Mouse (Mus musculus) adrenal gland, adult 2 months (tissue): ENCODE data around the gene Qprt. TPM values are rescaled to one million over a fixed set of nuclear protein-coding genes. Genes with fewer than 3 reads are reported as not detected.

ENCODE experiments used
- DNase-seq: peaks from one replicate; pipeline ENCODE4 v3.0.0; 2021
- polyA plus RNA-seq: library from polyadenylated mRNA; depleted of rRNA; stranded (reverse); fragments of >200 nt; gene quantifications from 2 replicates; pipeline ENCODE4 v1.2.3, GENCODE M21; 2012
- total RNA-seq, 2 experiments: library from RNA; stranded (reverse); gene quantifications; 2 replicates each; pipeline ENCODE4 v1.2.3; 2021

Gene Qprt
- total and polyA plus RNA-seq, 3 experiments = 0.49 to 1.0 (median 0.52) TPM

DNA sequence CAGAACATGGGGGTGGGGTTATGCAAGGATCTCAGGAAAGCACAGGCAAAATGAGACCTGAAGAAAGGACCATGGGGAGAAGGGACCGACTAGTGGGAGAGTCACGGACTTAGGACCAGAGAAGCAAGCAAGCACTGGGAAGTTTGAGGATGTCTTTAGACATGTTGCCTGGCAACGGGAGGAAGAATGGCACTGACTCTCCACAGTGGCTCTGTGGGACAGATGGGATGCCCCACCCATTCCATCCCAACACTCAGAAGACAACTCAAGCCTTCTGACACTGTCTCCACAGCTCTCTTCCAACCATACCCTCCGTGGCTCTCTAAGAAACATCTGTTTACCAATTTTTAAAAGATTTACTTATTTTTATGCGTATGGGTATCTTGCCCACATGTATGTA, 11.1 kb upstream of the Qprt start:
- DNase-seq = no peak

DNA sequence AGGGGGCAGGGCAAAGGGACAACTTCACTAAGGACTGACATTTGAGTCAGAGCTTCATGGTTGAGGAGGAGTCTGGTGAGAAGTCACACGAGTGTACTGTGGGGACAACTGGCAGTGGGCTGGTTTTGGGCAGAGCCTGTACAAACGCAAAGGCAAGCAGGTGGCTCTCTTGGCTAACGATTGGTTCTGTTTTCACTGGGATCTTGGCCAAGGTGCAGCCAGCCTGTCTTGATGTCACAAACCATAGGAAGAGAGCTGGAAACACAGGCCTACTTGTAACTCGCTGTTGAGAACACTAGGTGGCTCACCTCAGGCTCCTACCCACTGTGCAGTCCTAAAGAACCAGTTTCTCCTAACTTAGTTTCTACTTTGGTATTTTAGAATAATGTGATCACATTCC, 7.6 kb upstream of the Qprt start:
- DNase-seq = peak; percentile 54

- no peak for DNase-seq
Observed at GRCm38 (mm10) chr7:127121061-127121910, 740 bp downstream of the Qprt start.

DNA sequence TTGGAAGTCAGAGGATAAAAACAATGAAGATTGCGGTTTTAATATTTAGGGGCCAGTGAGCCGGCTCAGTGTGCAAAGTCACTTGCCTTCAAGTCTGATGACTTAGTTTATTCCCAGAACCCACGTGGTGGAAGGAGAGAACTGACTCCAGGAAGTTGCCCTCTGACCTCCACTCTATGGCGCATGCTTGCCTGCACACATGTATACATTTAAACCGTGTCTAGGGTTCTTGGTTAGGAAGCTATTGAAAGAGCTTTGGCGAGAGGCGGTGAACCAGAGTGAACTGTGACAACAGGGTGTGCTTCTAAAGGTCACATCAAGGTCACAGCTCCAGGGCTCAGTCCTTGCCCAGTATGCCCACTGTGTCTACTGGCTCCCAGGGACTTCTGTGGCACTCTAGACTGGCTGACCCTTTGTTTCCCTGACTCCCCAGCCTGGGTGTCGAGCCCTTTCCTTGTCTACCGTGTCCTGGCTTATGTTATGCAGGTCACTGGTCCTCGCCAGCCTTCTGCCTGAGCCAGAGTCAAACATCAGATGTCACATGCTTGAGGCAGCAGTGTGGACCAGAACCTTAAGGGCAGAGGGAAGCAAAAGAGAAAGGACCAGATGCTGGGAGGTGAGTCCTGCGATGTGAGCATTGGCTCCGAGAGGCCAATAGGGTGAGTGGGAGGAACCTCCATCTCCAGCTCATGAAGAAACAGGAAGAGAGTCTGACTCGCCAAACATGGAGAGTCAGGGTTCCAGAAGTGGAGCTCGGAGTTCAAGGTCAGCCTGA, 3.2 kb downstream of the Qprt start:
- peak; percentile 29 for DNase-seq

- DNase-seq = peak; percentile 69
Observed at GRCm38 (mm10) chr7:127117948-127118347, 4.1 kb downstream of the Qprt start.

DNA sequence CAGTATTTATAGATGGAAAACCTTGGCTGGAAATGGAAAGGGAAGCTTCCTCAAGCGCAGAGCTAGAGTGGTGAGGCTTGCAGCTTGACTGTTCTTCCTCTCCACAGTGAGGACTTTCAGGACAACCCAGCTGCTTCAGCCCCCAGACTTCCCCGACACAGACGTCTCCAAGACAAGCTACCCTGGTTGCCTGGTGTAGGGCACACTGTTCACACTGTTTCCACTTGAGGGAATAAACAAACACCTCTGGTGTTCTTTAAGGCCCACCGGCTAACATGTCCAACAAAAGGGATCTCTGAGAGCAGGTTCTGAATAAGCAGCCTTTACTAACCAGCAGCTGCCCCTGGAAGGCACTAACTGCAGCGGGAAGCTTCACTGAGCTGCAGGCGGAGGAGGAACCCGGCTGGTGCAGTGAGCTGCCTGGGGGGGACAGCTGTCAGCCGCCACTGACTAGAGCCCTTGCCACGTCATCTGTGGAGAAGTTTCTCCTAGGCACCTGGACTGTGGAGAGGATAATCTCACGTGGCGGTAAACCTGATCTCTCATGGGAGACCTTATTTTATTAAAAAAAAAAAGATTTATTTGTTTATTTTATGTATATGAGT, 5.6 kb downstream of the Qprt start:
- DNase-seq = no peak

- no peak for DNase-seq
Observed at GRCm38 (mm10) chr7:127114920-127115319, 7.1 kb downstream of the Qprt start.

- DNase-seq = no peak
Observed at GRCm38 (mm10) chr7:127113614-127114259, 8.3 kb downstream of the Qprt start.

- DNase-seq = no peak
Observed at GRCm38 (mm10) chr7:127112921-127113597, 9.0 kb downstream of the Qprt start.

- no peak for DNase-seq
Observed at GRCm38 (mm10) chr7:127112251-127112841, 9.7 kb downstream of the Qprt start.

GRCm38 (mm10) chr7:127111461-127111860, 10.6 kb downstream of the Qprt start:
- peak; percentile 50 for DNase-seq

DNA sequence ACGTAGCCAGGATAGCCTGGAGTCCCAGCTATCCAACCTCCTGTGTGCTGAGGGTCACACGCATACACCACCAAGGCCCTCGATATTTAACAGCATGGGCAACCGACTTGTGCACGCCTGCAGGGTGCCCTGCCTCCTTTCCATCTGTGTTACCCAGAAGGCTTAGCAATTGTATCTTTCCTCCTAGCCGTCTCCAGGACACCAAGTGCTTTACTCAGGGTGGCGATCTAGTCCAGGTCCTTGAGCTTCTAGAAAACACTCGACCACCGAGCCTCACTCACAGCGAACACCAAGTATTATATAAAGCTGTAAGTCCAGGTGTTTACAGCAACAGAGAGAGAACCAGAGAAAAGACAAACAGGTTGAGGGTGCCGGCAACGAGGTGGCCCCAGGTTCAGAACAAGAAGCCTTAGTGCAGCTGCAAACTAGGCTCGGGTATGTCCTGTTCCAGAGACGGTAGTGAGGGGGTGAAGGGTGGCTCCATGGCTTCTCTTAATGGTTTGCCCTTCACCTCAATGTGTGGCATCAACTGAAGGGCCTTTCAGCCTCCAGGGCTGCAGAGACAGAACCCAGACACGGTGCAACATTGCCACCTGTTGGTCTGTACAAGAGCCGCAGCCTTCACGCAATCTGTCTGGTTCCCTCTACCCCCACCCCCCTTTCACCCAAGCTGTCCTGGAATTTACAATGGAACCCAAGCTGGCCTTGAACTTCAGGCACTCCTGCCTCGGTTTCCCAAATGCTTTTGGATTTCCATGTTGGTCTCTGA, 11.6 kb downstream of the Qprt start:
- DNase-seq = peak; percentile 71

DNA sequence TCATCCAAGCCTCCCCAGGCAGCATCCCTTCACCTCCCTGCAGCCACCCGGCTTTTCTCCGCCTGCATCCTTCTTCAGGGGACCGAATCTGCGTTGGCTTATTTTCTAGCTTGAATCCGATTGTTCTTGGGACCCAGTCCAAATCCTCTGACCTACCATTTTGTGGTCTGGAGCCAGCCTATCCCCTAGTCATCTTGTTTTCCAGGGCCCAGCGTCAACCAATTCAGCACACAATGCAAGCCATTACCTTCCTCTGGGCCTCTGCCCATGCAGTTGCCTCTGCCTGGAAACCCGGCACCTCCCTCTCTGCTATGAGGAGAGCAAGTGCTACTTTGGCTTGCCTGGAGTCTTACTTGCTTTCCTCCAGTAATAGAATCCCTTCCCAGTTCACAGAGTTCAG, 16.5 kb downstream of the Qprt start:
- no peak for DNase-seq

DNA sequence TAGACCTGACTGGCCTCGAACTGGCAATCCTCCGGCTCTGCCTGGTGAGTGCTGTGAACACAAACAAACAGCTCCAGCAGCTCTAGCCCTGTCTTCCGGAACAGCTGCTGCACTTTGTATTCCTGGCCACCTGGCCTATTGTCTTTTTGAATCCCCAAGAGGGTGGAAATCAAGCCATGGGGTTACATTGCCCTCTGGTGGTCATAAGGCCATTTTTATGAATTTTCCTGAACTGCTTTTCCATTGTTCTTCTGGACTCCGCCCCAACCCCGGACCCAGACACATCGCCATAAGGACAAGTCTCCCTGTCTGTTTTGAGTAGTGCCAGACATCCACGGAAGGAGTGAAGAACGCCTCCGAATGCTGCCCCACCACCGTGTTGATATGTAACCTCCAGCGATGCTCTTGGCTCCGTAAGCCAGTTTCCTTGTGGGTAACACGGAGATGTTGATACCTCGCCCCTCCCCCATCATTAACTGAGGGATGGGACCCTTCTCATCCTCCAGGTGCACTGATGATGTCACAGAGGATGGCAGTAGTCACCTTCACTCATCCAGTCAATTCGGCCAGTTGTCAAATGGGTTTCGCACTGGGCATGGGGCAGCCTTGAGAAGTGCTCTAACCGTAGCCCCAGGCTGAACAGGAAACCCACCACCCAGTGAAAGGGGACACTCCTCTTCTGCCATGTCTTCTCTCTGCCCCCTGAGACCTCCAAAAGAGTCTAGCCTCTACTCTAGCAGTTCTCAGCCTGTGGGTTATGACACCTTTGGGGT, 17.3 kb downstream of the Qprt start:
- peak; percentile 83 for DNase-seq

DNA sequence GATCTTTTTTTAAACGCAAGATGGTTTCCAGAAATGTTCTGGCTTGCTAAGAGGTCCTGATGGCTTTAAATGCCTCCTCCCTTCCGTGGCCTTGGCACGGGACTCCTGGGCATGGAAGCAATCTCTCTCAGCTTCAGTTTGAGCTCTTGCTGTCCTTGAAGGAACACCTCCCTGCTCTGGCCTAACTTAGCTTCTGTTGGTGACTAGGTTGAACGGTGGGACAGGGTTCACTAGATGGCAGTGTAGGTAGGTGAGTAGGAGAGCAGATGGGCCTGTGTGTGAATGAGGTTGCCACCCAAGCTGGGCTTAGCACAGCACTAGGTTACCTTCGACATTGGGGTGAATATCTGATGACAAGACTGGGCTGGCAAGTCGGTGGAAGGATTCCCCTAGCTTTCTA, 18.1 kb downstream of the Qprt start:
- no peak for DNase-seq

- no peak for DNase-seq
Observed at GRCm38 (mm10) chr7:127102148-127102547, 19.9 kb downstream of the Qprt start.

DNA sequence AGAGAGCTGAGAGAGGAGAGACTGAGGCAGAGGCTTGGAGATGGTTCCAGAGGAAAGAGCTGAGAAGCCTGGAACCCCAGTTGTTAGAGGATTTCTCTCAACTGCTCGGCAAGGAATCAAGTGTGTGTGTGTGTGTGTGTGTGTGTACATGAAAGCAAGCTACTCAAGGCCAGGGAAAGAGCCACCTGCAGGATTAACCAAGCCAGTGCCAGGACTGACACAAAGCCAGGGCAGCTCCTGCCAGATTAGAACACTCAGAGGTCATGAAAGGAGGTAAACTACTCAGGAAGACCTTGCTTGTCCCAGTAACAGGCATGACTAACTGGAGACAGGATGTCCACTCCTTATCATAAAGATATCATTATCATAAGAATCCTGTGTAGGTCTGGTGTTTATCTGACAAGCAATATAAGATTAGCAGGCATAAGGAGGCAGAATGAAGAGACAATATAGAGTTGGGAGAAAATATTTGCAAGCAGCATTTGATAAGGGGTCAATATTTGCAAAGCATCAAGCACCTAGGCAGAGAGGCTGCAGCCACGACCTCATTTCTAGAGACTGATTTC, 20.5 kb downstream of the Qprt start:
- DNase-seq = peak; percentile 45

DNA sequence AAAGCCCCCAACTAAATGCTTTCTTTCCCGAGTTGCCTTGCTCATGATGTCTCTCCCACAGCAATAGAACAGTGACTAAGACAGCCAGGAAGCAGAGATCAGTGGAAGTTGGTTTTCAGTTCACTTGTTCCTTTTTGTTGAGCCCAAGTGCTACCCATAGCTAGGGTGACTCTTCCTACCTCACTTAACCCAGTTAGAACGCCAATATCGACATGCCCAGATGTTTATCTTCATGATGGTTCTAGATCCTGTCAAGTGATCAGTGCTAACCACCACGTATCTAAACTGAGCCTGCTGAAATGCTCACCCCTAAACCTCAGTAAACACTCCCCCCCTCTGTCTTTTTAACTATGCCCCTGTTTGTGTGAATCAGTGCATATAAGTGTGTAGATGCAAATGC, 22.5 kb downstream of the Qprt start:
- DNase-seq = no peak

DNA sequence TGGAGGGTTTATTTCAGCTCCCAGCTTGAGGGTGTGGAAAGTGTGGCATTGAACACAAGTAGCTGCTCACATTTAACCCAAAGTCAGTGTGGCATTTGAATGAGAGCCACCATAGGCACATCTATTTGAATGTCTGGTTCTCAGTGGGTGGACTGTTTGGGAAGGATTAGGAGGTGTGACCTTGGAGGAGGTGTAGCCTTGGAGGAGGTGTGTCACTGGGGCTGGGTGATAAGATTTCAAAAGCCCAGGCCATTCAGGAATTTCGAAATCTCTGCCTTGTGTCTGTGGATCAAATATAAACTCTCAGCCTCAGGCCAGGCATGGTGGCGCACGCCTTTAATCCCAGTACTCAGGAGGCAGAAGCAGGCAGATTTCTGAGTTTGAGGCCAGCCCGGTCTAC, 23.1 kb downstream of the Qprt start:
- DNase-seq = no peak
